Mouse (Mus musculus) kidney, embryonic 15.5 days (tissue): Measurements from ENCODE around the gene Cux1. TPM values are rescaled to one million over a fixed set of nuclear protein-coding genes. Genes with fewer than 3 reads are reported as not detected.
A peak's percentile ranks its signal among the peaks of the same experiment; 100 is the strongest.

ENCODE experiments used
- ATAC-seq: fragments of 200-750 bp; cut with Nextera tagmentation; replicated peaks from 2 replicates; pipeline ENCODE4 v1.8.0; 2017; ENCODE audit warnings: moderate TSS enrichment; ENCODE audit not compliant: low FRiP score
- H3K27ac ChIP-seq: fragments of 300-500 bp; sonication (generic); 2 replicates; pipeline ENCODE4 v1.5.1; 2015; ENCODE audit warnings: mild to moderate bottlenecking, inconsistent platforms
- H3K27me3 ChIP-seq: fragments of 300-500 bp; sonication (generic); 2 replicates; pipeline ENCODE4 v1.6.1; 2015; ENCODE audit warnings: inconsistent platforms
- H3K36me3 ChIP-seq: fragments of 300-500 bp; sonication (generic); 2 replicates; pipeline ENCODE4 v1.6.1; 2015; ENCODE audit warnings: inconsistent platforms
- H3K4me1 ChIP-seq: fragments of 300-500 bp; sonication (generic); 2 replicates; pipeline ENCODE4 v1.6.1; 2015; ENCODE audit warnings: inconsistent platforms
- H3K4me2 ChIP-seq: fragments of 300-500 bp; sonication (generic); 2 replicates; pipeline ENCODE4 v1.6.1; 2015; ENCODE audit warnings: moderate library complexity, mild to moderate bottlenecking, inconsistent platforms
- H3K4me3 ChIP-seq: fragments of 300-500 bp; sonication (generic); replicated peaks from 2 replicates; pipeline ENCODE4 v1.5.1; 2015; ENCODE audit warnings: mild to moderate bottlenecking, inconsistent platforms
- H3K9ac ChIP-seq: fragments of 300-500 bp; sonication (generic); 2 replicates; pipeline ENCODE4 v1.6.1; 2015; ENCODE audit warnings: mild to moderate bottlenecking, inconsistent platforms
- H3K9me3 ChIP-seq: fragments of 300-500 bp; sonication (generic); replicated peaks from 2 replicates; pipeline ENCODE4 v1.6.1; 2016; ENCODE audit warnings: inconsistent platforms
- WGBS: fragments of 180-500 bp; shearing (Covaris S2); methylation state at CpG from one replicate; pipeline ENCODE4 v1.1.7; 2015; ENCODE audit warnings: mixed read lengths; 5-methylcytosine and 5-hydroxymethylcytosine counted together
- polyA plus RNA-seq: library from polyadenylated mRNA; unstranded; fragments of >200 nt; fragmentation: Nextera tagmentation; extraction: Ambion mirVana; gene quantifications from 2 replicates; pipeline ENCODE4 v1.2.1, GENCODE M21; 2015

Cux1 gene
- polyA plus RNA-seq, 1 experiment from 2014 or later = 110 TPM

DNA sequence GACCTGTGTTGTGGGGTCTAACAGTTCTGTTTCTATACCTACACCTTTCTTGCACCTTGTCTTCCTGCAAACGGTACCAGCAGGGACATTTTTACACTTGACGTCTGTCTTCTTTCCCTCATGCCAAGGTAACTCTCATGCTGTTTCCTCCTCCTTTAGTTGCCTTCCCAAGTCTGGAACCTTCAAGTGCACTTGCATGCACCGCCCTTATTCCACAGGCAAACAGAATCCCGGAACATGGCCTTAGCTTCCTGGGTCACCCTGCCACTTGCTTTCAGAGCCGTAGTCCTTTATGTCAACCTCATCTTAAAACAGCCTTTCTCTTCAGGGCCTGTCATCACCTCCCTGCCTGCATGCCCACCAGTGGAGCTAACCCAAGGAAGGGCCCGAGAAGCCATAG, 15.7 kb downstream of the Cux1 start:
- Histone ChIP-seq H3K9ac (no peak overlapping the region), H3K4me2 (no peak overlapping the region), H3K9me3 (no peaks in the 10 kb centered on the region), H3K27ac (no peak overlapping the region), H3K4me3 (no peak overlapping the region), H3K36me3 (no peaks in the 10 kb centered on the region), H3K27me3 (no peaks in the 10 kb centered on the region), H3K4me1 (peaks cover 60% of the 10 kb centered on the region)
- ATAC-seq = no peak
- whole genome bisulfite sequencing = 59% methylated on average over 6 of the region's 6 CpGs

DNA sequence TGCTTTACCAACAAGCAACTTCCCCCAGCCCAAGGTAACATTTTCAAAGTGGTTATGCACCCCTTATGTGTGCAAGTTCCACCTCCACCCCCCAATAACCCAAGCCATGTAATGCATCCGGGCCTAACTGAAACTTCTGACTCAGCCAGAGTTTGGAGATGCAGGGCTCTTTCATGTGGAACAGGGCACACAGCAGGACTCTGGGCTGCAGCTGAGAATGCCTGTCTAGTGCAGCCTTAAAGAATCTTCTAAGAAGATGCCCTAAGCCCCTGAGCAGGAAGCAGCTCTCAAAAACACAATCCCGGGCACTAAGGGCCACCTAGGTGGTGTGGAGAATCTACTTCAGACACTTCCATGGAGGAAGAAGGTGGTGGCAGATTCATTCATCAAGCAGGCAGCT, 16.6 kb downstream of the Cux1 start:
- H3K9me3 ChIP-seq = no peaks in the 10 kb centered on the region
- H3K9ac ChIP-seq = no peak overlapping the region
- WGBS = 16% methylated on average over 2 of the region's 2 CpGs
- peak overlapping the region; percentile 56; the same call in 1 of the 2 replicates for H3K27ac ChIP-seq
- H3K4me2 ChIP-seq = no peak overlapping the region
- ATAC-seq = no peak
- H3K27me3 ChIP-seq = no peaks in the 10 kb centered on the region
- no peak overlapping the region for H3K4me3 ChIP-seq
- H3K4me1 ChIP-seq = peaks cover 60% of the 10 kb centered on the region
- no peaks in the 10 kb centered on the region for H3K36me3 ChIP-seq

DNA sequence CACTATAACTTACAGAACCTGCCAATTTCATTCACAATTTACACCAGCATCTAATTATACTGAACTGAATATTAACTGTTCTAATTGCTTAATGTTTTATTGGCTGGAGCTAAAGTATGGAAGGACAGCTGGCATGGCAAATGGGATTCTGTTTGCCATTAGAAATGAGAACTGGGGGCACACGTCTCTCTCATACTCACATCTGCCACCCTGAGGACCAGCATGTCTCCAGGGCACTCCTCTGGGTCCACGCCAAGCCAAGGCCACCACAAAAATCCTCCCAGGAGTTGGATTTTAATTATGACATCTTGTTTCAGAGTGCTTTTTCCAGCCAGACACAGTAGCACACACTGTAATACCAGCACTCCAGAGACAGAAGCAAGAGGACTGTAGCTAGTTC, 18.5 kb downstream of the Cux1 start:
- Histone ChIP-seq H3K27me3 (no peaks in the 10 kb centered on the region), H3K9me3 (no peaks in the 10 kb centered on the region), H3K9ac (no peak overlapping the region), H3K4me1 (peaks cover 56% of the 10 kb centered on the region), H3K36me3 (no peaks in the 10 kb centered on the region), H3K27ac (no peak overlapping the region), H3K4me3 (no peak overlapping the region), H3K4me2 (no peak overlapping the region)
- no peak for ATAC-seq
- WGBS = 87% methylated on average over 2 of the region's 2 CpGs

DNA sequence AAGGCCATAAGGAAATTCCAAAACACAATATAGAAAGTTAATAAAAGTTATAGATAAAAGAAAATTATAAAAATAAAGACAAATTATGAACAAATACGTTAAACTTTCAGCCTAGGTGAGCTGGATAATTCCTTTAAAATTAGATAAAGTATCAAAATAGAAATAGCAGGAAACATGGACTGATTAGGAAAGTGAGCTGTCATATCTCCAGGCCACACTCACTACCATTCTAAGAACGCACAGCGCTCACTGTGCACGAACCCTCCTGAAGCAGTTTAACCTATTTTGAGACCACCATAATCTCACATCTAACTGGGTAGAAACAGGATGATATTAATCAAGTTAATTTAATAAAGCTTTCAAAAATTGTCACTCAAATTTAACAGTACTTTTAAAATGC, 22.2 kb downstream of the Cux1 start:
- no peak overlapping the region for H3K4me3 ChIP-seq
- H3K9ac ChIP-seq = no peak overlapping the region
- peaks cover 41% of the 10 kb centered on the region for H3K4me1 ChIP-seq
- H3K36me3 ChIP-seq = no peaks in the 10 kb centered on the region
- 75% methylated on average over 4 of the region's 4 CpGs for WGBS
- ATAC-seq = no peak
- no peaks in the 10 kb centered on the region for H3K27me3 ChIP-seq
- H3K9me3 ChIP-seq = no peaks in the 10 kb centered on the region
- H3K27ac ChIP-seq = no peak overlapping the region
- no peak overlapping the region for H3K4me2 ChIP-seq

DNA sequence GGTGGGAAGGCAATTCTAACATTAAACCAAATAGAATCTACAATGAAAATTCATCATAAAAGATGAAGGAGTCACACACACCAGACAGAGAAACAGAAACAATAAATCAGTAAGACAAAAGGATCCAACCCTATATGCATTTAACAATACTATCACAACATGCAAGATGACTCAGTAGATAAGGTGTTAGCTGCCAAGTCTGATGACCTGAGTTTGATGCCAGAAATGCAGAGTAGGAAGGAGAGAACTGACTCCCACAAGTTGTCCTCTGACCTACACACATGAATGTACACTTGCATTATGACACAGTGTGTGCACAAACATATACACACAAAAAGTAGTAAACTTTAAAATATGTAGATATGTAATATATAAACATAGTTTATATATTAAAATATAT, 24.1 kb downstream of the Cux1 start:
- Histone ChIP-seq H3K4me2 (no peak overlapping the region), H3K4me1 (peaks cover 49% of the 10 kb centered on the region), H3K27me3 (no peaks in the 10 kb centered on the region), H3K4me3 (no peak overlapping the region), H3K9ac (no peak overlapping the region), H3K36me3 (no peaks in the 10 kb centered on the region), H3K27ac (no peak overlapping the region), H3K9me3 (no peaks in the 10 kb centered on the region)
- no peak for ATAC-seq

DNA sequence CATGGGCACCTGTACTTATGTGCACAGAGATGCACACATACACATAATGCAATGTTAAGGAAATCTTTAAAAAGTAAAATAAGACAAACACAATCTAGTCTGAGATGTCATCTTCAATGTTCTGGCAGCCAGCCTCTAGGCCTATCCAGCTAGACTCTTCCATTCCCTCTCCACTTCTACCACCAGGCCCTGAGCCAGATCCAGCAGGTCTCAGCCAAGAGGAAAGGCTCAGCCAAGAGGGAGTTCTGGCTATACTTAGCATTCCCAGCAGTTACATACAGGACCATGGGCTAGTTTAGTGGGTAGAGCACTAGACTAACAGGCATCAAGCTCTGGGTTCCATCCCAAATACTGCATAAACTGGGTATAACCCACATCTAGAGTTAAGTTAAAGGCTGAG, 26.3 kb downstream of the Cux1 start:
- no peak for ATAC-seq
- Histone ChIP-seq H3K36me3 (no peaks in the 10 kb centered on the region), H3K27ac (0 out of 2 replicates have a peak overlapping the region, but pooled peaks have one; percentile 18), H3K9me3 (no peaks in the 10 kb centered on the region), H3K4me3 (no peak overlapping the region), H3K4me1 (peaks cover 56% of the 10 kb centered on the region), H3K4me2 (no peak overlapping the region), H3K27me3 (no peaks in the 10 kb centered on the region), H3K9ac (no peak overlapping the region)

DNA sequence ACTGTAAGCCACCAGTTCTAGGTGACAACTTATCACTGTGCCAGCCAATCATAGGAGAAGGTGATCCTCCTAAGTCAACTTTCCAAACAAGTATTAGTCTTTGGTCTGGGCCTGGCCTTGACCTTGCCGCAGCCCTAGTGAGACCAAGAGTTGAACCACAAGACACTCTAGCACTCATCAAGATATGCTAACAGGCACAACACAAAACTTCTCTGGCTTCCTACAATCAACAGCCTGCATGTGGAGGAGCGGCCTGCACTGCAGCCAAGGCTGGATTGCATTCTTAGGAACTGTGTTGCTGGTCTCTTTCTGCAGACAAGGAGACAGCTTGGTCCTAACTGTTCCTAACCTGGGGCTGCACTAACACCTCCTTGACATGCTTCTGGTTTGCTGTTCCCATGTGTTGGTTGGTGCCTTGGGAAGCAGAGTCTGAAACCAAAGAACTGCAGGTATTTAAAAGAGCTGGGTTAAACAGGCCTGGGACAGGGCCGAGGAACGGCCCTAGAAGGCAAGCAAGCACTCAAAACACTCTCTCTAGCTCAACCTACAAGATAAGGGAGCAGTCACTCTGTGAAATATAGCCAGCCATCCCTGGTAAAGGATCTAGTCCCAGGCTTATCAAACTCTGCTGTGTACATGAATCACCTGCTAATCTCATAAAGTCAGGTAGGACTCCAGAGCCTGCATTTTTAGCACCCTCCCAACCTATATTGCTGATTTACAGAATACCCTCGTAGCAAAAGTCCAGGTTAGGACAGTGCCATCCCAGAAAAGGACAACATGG, 27.0 kb downstream of the Cux1 start:
- Histone ChIP-seq H3K4me2 (no peak overlapping the region), H3K4me1 (peaks cover 57% of the 10 kb centered on the region), H3K27me3 (no peaks in the 10 kb centered on the region), H3K9me3 (no peaks in the 10 kb centered on the region), H3K36me3 (no peaks in the 10 kb centered on the region), H3K4me3 (no peak overlapping the region), H3K9ac (no peak overlapping the region), H3K27ac (0 out of 2 replicates have a peak overlapping the region, but pooled peaks have one; percentile 18)
- no peak for ATAC-seq
- 79% methylated on average over 5 of the region's 5 CpGs for WGBS

DNA sequence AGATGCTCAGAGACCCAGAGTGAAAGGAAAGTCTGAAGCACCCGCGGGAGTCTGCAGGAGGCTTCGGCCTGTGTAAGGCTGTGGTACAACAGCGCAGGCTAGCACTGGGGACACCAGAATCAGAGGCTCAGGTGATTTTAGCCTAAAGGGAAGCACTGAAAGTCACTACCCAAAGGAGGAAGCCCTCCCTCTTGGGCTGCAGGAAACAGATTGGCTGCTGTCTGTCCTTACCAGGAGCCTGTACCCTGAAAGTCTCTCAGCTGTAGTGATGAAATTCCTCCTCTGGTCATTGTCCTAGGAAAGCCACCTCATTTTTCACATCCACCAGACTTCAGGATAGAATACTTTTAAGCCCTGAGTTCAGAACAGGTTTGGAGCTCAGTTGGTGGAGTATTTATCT, 30.5 kb downstream of the Cux1 start:
- Histone ChIP-seq H3K9ac (no peak overlapping the region), H3K36me3 (no peaks in the 10 kb centered on the region), H3K4me1 (peaks cover 76% of the 10 kb centered on the region), H3K4me3 (no peak overlapping the region), H3K9me3 (no peaks in the 10 kb centered on the region), H3K27me3 (no peaks in the 10 kb centered on the region), H3K4me2 (no peak overlapping the region), H3K27ac (0 out of 2 replicates have a peak overlapping the region, but pooled peaks have one; percentile 18)
- 87% methylated on average over 4 of the region's 4 CpGs for WGBS
- no peak for ATAC-seq

DNA sequence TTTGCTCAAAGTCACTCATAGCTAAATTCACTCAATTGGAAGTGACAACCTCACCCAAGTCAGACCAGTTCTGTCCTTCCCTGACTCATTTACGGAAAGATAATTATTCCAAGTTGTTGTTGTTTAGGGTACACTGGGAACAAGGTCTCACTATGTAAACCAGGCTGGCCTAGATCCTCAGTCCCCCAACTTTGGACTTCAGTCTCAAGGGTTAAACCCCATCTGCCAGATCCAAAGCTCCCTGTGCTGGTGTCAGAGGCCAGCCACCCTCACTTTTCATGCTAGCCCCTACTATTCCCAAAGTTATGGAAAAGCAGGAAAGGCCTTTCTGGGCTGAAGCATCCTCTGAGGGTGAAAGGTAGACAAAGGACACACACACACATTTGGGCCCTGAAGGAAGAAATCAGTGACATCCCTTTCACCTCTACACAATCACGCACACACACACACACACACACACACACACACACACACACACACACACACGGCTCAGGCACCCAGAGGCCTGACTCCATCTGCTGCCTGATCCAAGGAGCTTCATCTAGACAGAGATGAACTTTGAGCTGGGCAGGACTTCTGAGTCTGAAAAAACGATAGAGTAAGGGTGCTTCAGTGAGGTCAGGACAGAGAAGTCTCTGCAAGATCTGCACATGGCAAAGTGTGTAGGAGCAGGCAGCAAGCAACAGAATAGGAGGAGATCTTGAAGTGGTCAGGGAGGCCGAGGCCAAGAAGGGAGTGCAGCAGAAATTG, 31.1 kb downstream of the Cux1 start:
- Histone ChIP-seq H3K9ac (no peak overlapping the region), H3K4me3 (no peak overlapping the region), H3K27ac (0 out of 2 replicates have a peak overlapping the region, but pooled peaks have one; percentile 18), H3K9me3 (no peaks in the 10 kb centered on the region), H3K4me1 (peaks cover 75% of the 10 kb centered on the region), H3K4me2 (no peak overlapping the region), H3K36me3 (no peaks in the 10 kb centered on the region), H3K27me3 (no peaks in the 10 kb centered on the region)
- WGBS = 68% methylated on average over 5 of the region's 5 CpGs
- ATAC-seq = no peak

DNA sequence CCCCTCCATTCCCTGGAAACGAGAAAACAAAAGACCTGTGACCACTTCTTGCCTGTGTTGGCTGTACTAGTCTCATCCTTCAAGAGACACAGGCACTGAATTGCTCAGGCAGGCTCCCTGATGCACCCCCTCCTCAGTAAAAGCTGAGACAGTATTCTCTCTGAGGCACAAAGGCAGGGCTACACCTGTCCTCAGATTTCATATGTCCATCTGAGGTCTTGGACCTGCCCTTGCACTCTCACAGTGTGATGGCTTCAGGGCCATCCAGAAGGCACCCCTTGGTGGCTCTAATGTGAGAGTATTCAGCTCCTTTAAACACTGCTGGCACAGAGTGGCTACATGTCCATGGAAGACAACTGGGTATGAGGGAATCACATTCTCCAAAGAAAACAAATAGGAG, 32.1 kb downstream of the Cux1 start:
- no peak for ATAC-seq
- Histone ChIP-seq H3K36me3 (no peaks in the 10 kb centered on the region), H3K4me2 (no peak overlapping the region), H3K9me3 (no peaks in the 10 kb centered on the region), H3K9ac (no peak overlapping the region), H3K27me3 (no peaks in the 10 kb centered on the region), H3K4me3 (no peak overlapping the region), H3K27ac (0 out of 2 replicates have a peak overlapping the region, but pooled peaks have one; percentile 18), H3K4me1 (peaks cover 66% of the 10 kb centered on the region)
- WGBS = 59% methylated on average over 1 of the region's 1 CpGs

DNA sequence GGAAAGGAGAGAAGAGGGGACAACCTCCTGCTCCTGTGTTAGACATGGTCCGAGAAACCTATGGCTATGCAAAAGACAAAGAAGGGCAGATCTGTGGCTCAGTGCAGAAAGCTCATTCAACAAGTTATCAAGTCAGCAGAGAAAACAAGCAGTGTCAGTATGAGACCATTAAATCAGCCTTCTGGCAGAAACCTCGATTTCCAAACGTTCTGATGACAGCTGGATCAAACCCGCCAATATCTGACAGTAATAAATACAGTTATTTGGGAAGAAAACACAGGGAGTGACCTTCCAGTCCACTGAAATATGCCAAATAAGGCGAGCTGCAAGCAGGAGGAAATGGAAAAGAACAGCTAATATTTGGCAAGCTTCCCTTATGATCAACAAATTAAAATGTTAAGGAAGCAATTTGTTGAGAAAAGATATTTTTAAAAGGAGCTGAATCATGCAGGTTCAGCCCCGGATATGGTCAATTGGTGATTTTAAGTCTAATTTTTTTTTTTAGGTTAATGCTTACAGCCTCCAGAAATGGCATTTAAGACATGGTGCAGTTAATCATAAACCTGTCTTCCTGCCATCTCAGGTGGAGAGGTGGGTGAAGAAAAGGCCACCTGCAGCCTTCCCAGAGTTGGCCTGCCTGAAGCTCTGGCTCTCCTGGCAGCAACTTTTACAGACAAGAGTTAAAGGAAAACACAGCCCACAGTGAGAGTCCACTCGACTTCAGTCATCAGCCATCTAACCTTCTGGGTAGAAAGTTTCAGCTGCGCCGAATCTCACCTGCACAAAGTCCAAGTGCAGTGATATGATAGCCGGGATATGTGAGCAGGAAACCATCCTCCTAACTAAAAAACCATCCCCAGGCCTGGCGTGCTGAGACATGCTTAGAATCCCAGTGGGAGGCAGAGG, 33.7 kb downstream of the Cux1 start:
- Histone ChIP-seq H3K27ac (peak overlapping the region; percentile 80), H3K9ac (no peak overlapping the region), H3K9me3 (no peaks in the 10 kb centered on the region), H3K4me3 (no peak overlapping the region), H3K36me3 (no peaks in the 10 kb centered on the region), H3K4me2 (peak overlapping the region; percentile 8; the same call in 1 of the 2 replicates), H3K4me1 (peaks cover 52% of the 10 kb centered on the region), H3K27me3 (no peaks in the 10 kb centered on the region)
- ATAC-seq = no peak
- 60% methylated on average over 11 of the region's 11 CpGs for WGBS
